Mouse (Mus musculus): ENCODE measurements around the gene Cmc4.

- TF ChIP-seq CTCF (IDR thresholded peaks at IDR 0.05; ENCODE audit: borderline replicate concordance, control insufficient read depth, extremely low read depth, insufficient read depth, low read length, poor library complexity) = no peak
- no peak for TF ChIP-seq POLR2A (IDR thresholded peaks at IDR 0.05; ENCODE audit: control insufficient read depth, extremely low read depth, insufficient read depth, low read length, poor library complexity)
Measured at GRCm38 (mm10) chrX:75409711-75410110, 6.7 kb downstream of the Cmc4 start.

Measured in thymus, adult 2 months (tissue).